Mouse (Mus musculus): ENCODE measurements around the gene Gna11. TPM values are rescaled to one million over a fixed set of nuclear protein-coding genes. Genes with fewer than 3 reads are reported as not detected.

Gene Gna11
- 10 to 100 TPM in 1 of 2 experiments, 1 to 10 TPM in 1; 9.7 to 13.9 TPM for total RNA-seq (2023)

GRCm38 (mm10) chr10:81545161-81545747, at the start of gene Gna11:
Gna11 (minus strand) TSS chr10:81545190.

GRCm38 (mm10) chr10:81574081-81575056, 29.4 kb upstream of the Gna11 start, which contains the start of gene Tle2:
Tle2 (plus strand) TSS chr10:81574561.

GRCm38 (mm10) chr10:81559163-81559626, 14.2 kb upstream of the Gna11 start, which contains the start of gene Aes:
Aes (plus strand) TSS chr10:81559488.

GRCm38 (mm10) chr10:81524051-81524605, 20.9 kb downstream of the Gna11 start, which contains the start of gene Gna15:
Gna15 (minus strand) TSS chr10:81524225.

GRCm38 (mm10) chr10:81500032-81500431, 45.0 kb downstream of the Gna11 start, which contains the start of gene S1pr4:
S1pr4 (minus strand) TSS chr10:81500132.

GRCm38 (mm10) chr10:81496264-81496901, 48.6 kb downstream of the Gna11 start, which contains the start of gene Ncln:
Ncln (minus strand) TSS chr10:81496392.

GRCm38 (mm10) chr10:81482533-81482889, 62.5 kb downstream of the Gna11 start, which contains the start of gene Celf5:
Celf5 (minus strand) TSS chr10:81482709.

Other genes with a start within 250 kb of the Gna11 start
- 10 to 100 TPM; 25.0 to 30.3 TPM for gene Cactin, start 224.1 kb downstream of the Gna11 start, total RNA-seq (2023)
- gene Tbxa2r, start 216.5 kb downstream of the Gna11 start, total RNA-seq (2023), result under 1 TPM; 0.49 to 0.58 TPM
- gene Gipc3, start 201.9 kb downstream of the Gna11 start, total RNA-seq (2023), result not detected
- 10 to 100 TPM; 41.7 to 57.4 TPM for gene Hmg20b, start 194.7 kb downstream of the Gna11 start, total RNA-seq (2023)
- gene Mfsd12, start 187.7 kb downstream of the Gna11 start, total RNA-seq (2023), result 10 to 100 TPM; 16.0 to 20.4 TPM
- gene 4930404N11Rik, start 179.4 kb downstream of the Gna11 start, total RNA-seq (2023), result 1 to 10 TPM; 4.5 to 5.1 TPM
- gene Fzr1, start 166.7 kb downstream of the Gna11 start, total RNA-seq (2023), result 10 to 100 TPM; 49.9 to 55.8 TPM
- gene Dohh, start 160.8 kb downstream of the Gna11 start, total RNA-seq (2023), result 10 to 100 TPM; 16.9 to 19.6 TPM
- gene Gm48551, start 160.7 kb downstream of the Gna11 start, total RNA-seq (2023), result 1 to 10 TPM in 1 of 2 experiments, under 1 TPM in 1; 0.35 to 1.0 TPM
- gene Gm48552, start 156.2 kb downstream of the Gna11 start, total RNA-seq (2023), result not detected
- gene Smim24, start 152.1 kb downstream of the Gna11 start, total RNA-seq (2023), result 1 to 10 TPM; 5.6 to 9.3 TPM
- gene Nfic, start 89.6 kb downstream of the Gna11 start, total RNA-seq (2023), result 10 to 100 TPM; 59.7 to 65.2 TPM
- gene Celf5, start 62.5 kb downstream of the Gna11 start, total RNA-seq (2023), result under 1 TPM in 1 of 2 experiments, not detected in 1; 0.46 TPM
- 100 to 1,000 TPM; 112 to 133 TPM for gene Ncln, start 48.8 kb downstream of the Gna11 start, total RNA-seq (2023)
- gene S1pr4, start 45.1 kb downstream of the Gna11 start, total RNA-seq (2023), result 10 to 100 TPM; 68.9 to 87.5 TPM
- gene Gna15, start 21.0 kb downstream of the Gna11 start, total RNA-seq (2023), result 10 to 100 TPM; 36.8 to 37.6 TPM
- gene Aes, start 14.3 kb upstream of the Gna11 start, total RNA-seq (2023), result 100 to 1,000 TPM; 319 to 329 TPM
- gene Tle2, start 29.4 kb upstream of the Gna11 start, total RNA-seq (2023), result 1 to 10 TPM; 1.1 to 1.9 TPM
- gene Tle6, start 55.9 kb upstream of the Gna11 start, total RNA-seq (2023), result 1 to 10 TPM; 3.0 to 4.4 TPM
- gene BC025920, start 61.1 kb upstream of the Gna11 start, total RNA-seq (2023), result 1 to 10 TPM; 1.0 to 1.3 TPM
- 10 to 100 TPM; 13.2 to 14.2 TPM for gene Sirt6, start 82.6 kb upstream of the Gna11 start, total RNA-seq (2023)
- 1 to 10 TPM; 1.1 to 1.6 TPM for gene Ankrd24, start 83.3 kb upstream of the Gna11 start, total RNA-seq (2023)
- gene Gm10778, start 103.9 kb upstream of the Gna11 start, total RNA-seq (2023), result 1 to 10 TPM; 1.0 to 1.2 TPM
- 1 to 10 TPM; 3.5 to 5.1 TPM for gene Zfp433, start 159.6 kb upstream of the Gna11 start, total RNA-seq (2023)
- gene Gm3055, start 226.0 kb upstream of the Gna11 start, total RNA-seq (2023), result 1 to 10 TPM in 1 of 2 experiments, not detected in 1; 1.2 TPM

Measured in neutrophil, adult 59 days (primary cell).